ENCODE assay signal across 10 mouse cellular contexts in the genomic region with DNA sequence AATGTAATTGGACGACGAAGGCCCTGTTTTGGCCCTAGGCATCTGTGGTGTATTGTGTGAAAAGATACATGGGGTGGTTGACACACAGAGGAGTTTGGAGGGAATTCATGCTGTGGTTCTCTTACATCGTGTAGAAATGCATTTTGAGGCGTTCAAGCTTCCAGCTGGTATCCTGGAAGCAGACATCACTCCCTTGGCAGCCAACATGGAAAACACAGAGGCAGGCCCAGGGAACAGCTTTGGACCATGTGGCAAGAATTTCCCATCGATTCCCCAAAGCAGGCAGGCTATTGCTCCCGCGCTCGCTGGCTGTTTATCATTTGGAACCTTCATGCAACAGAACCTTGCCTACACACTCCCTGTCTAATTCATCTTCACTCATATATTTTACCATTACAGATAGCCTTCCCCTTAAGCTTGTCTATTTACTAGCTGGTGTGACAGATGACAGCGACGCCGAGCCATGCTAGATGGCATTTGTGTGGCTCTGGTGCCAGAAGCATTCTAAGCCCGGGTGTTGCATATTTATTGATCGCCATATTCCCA.
DNase-seq lines count a peak whose midpoint lies in the region; ATAC-seq lines count a peak whose summit lies in the region.
"Had no signal": no experiment of that assay in that cellular context is flagged by ENCODE, and none has a peak within 500 bp of the region (broad histone marks: within the 10 kb centered on the region; RNA-seq: fewer than 3 reads in every experiment).

No protein-coding gene starts in this region.

- H3K9ac ChIP-seq in hindbrain, embryonic 13.5 days = no peak overlapping the region
- H3K9ac ChIP-seq in hindbrain, embryonic 12.5 days = no peak overlapping the region
- H3K9ac ChIP-seq: intestine, embryonic 15.5 days had no signal

- peak; percentile 12 to 47 for DNase-seq in frontal cortex, adult 2 months (ENCODE audit: extremely low spot score in 1 of 2, low spot score in 1 of 2)
- DNase-seq in layer of hippocampus, postnatal 14 days (ENCODE audit: low spot score in 2 of 2) = peak; percentile 72 to 92
- peak; percentile 73 to 81 for DNase-seq in right cerebral cortex, postnatal 10 days (ENCODE audit: low spot score in 2 of 2)
- no peak for DNase-seq in kidney, adult 8-10 months
- no peak for DNase-seq in urinary bladder, postnatal 25 days (ENCODE audit: low spot score)
- DNase-seq: adrenal gland, postnatal 14 days; thymus, adult 18-20 months had no signal

- H3K27ac ChIP-seq in hindbrain, embryonic 13.5 days = peak overlapping the region; percentile 35; the same call in 1 of the 2 replicates
- no peak overlapping the region for H3K27ac ChIP-seq in hindbrain, embryonic 12.5 days
- H3K27ac ChIP-seq: intestine, embryonic 15.5 days had no signal

- peaks cover 21% of the 10 kb centered on the region for H3K4me1 ChIP-seq in hindbrain, embryonic 13.5 days (replicated peaks)
- H3K4me1 ChIP-seq in hindbrain, embryonic 12.5 days = no peaks in the 10 kb centered on the region
- H3K4me1 ChIP-seq: intestine, embryonic 15.5 days had no signal

- no peak overlapping the region for H3K4me3 ChIP-seq in hindbrain, embryonic 13.5 days
- no peak overlapping the region for H3K4me3 ChIP-seq in hindbrain, embryonic 12.5 days
- H3K4me3 ChIP-seq: intestine, embryonic 15.5 days had no signal

- H3K9me3 ChIP-seq in hindbrain, embryonic 13.5 days = no peaks in the 10 kb centered on the region
- no peaks in the 10 kb centered on the region for H3K9me3 ChIP-seq in hindbrain, embryonic 12.5 days (replicated peaks)
- H3K9me3 ChIP-seq: intestine, embryonic 15.5 days had no signal

- H3K27me3 ChIP-seq in hindbrain, embryonic 13.5 days = no peaks in the 10 kb centered on the region
- H3K27me3 ChIP-seq in hindbrain, embryonic 12.5 days = no peaks in the 10 kb centered on the region
- H3K27me3 ChIP-seq: intestine, embryonic 15.5 days had no signal

- no peak overlapping the region for H3K4me2 ChIP-seq in hindbrain, embryonic 13.5 days
- H3K4me2 ChIP-seq in hindbrain, embryonic 12.5 days (replicated peaks) = no peak overlapping the region
- H3K4me2 ChIP-seq: intestine, embryonic 15.5 days had no signal

- ATAC-seq in hindbrain, embryonic 13.5 days (ENCODE audit: low FRiP score) = no peak
- ATAC-seq in hindbrain, embryonic 12.5 days (ENCODE audit: low FRiP score) = no peak
- ATAC-seq: intestine, embryonic 15.5 days had no signal

- no peaks in the 10 kb centered on the region for H3K36me3 ChIP-seq in hindbrain, embryonic 13.5 days
- no peaks in the 10 kb centered on the region for H3K36me3 ChIP-seq in hindbrain, embryonic 12.5 days
- H3K36me3 ChIP-seq: intestine, embryonic 15.5 days had no signal

- WGBS in hindbrain, embryonic 13.5 days = 74% methylated on average over 13 of the region's 13 CpGs
- WGBS in hindbrain, embryonic 12.5 days = 81% methylated on average over 13 of the region's 13 CpGs

Comparison
In these comparisons a context has a peak if more than half of its experiments do, and no peak if none do; other contexts are left out.
1. DNase-seq: peak in frontal cortex, adult 2 months (2 of 2), layer of hippocampus, postnatal 14 days (2 of 2) and right cerebral cortex, postnatal 10 days (2 of 2); none in kidney, adult 8-10 months (0 of 2) and urinary bladder, postnatal 25 days (single experiment).